Mouse (Mus musculus) thymus, postnatal 10 days (tissue): ENCODE measurements around the gene Vash1.

Source experiments
- DNase-seq, 2 experiments: peaks; one replicate each; pipeline ENCODE4 v3.0.0; 2021; ENCODE audit warnings: low spot score in 2 of 2

Vash1 gene

DNA sequence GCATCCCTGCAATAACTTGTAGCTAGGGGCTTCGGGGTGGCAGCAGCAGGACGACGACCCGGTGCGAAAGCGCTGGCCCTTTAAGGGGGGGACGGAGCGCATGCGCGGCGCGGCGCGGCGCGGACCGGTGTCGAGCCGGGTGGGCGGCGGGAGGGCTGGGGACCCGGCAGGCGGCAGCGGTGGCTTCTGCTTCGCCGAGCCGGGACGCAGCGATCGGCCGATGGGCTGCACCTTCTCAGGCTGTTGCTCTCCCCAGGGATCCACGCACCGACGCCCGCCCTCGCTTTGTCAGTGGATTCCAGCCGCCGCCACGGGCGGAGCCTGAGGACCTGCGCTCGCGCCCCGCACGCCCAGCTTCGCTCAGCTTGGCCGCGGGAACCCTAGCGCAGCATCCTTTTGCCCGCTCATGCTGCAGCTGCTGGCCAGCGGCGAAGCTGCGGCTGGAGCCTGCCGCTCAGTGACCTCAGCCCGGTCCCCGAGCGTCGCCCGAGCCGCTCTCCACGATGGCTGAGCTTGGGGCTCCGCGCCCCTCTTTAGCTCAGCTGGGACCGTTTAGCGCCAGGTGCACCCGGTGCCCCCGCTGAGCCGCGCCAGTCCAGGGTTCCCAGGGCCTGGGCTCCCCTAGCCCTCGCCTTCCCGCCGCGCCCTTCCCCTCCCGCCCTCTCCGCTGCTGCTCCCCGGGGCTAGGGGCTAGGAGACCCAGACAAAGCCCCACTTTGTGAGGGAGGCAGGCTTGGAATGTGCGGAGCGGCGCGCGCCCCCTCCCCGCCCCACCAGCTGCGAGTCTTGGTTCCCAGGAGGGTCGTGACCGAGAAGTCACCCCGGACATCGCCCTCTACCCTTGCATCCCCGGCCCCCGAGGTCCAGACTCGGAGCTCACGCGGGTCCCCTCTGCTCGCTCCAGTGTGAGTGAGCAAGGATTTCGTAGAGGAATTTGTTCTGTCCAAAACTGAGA, at the start of gene Vash1:
Gene Vash1 (plus strand): TSS at position 110 of the 955 bp plus-strand sequence.
- peak in 1 of 2 experiments; percentile 49 for DNase-seq

DNA sequence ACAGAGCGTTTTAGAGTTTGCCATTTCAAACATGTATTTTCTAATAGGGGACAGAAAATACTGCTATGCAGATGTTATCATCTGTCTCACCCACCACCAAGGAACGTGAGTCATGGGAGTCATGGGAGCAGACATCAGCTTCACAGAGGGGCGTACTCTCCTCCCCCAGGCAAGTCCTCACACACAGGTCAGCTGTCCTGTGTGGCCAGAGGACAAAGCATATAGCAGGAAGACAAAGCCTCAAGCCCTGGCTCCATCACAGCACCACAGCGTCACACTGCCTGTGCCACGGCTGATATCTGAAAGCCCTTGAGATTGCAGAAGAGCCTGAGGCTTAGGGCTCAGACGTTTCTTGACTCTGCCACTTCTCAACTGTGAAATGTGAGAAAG, 49.7 kb upstream of the Vash1 start:
- no peak for DNase-seq

DNA sequence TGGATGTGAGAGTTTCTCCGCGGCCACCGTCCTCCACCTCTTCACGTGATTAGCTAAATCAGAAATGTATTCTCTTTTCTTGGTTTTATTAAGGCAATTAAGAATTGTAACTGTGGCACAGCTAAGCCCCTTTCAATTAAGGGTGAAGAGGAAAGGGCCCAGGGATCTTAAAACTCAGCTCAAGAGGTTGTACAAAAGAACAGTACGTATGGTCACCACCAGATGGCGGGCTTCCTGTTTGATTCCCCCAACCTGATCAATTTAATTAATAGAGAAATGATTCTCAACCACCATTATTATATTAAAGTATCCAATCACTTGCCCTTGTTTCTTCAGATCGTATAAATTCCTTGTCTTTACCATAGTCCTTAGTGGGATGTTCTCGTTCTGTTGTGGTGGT, 36.7 kb upstream of the Vash1 start:
- DNase-seq = peak in 1 of 2 experiments; percentile 9

DNA sequence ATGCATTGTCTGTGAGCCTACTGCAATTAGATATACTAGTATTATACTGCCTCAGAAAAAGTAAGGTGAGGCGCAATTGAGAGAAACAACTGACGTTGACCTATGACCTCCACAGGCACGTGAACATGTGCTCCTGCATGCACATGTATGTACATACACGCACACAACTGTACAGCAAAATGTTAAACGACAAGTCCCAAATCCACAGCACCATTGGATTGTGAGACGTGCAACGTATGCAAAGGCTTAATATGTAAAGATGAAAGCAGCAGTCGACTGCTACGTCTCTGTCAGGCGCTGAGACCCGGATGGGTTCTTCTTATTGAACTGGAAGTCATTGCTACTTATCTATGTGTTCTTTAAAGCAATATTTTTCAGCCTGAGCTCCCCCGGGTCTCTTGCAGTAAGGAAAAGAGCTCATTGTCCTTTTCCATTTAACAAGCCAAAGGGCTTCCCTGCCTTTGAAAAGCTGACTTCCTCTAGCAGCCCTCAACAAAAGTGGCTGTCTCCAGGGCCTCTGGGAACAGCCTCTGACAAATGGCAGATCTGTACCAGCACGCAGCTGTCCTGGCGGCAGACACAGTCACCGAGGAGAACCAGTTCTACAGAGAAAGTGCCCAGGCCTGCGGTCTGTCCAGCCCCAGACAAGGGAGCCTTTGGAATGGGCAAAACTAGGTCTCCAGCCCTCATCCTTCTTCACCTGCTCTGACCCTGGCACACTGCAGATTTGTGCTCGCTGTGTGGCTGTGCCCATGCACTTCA, 33.8 kb upstream of the Vash1 start:
- no peak for DNase-seq

DNA sequence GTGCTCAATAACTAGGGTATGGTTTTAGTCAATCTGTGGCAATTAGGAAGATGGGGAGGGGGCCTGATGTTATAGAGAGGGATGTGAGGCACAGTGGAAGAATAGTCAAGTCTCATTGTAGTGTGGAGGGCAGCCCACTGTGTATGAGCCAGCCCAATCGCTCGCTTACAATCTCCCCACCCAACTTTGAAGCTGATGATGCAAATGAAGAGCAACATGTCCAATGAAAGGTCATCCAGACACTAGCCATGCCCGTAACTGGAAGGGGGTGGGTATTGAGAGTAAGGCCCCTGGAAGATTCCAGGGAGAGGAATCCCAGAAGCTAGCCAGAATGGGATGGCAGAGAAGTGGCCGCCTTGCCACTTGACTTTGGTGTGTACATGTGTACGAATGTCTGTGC, 33.0 kb upstream of the Vash1 start:
- DNase-seq = no peak

DNA sequence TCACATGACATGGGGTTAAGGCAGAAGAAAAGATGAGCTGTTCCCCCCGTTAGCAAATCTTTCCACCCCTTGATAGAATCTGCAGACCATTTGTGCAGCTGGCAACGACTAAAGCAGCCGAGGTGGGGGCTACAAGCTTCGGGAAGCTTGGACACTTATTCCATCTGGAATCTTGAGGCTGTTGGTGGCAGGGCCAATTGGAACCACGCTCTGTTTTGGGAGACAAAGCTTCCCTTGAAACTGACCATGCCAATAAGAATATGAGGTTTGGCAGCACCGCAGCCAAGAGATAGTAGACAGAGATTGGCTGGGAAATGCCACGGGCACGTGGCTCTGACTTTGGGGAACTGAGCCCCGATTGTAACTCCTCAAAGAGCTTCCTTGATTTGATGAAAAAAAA, 31.7 kb upstream of the Vash1 start:
- no peak for DNase-seq

DNA sequence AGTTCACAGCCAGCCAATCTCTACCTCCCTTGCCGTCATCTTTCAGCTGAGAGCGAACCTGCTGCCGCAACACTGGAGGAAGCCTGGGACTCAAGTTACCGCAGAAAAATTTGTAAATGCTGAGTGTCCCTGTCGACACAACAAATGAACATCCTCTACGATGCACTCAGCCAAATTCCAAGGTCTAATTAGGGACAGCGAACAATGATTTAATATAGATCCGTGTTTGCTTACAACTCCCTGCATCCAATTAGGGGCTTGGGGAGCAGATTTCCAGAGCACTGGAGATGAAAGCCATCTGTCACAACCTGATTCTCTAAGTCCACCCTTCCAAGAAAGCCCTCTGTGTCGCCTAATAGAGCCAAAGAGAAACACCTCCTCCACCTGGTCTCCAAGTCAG, 31.2 kb upstream of the Vash1 start:
- DNase-seq = no peak

DNA sequence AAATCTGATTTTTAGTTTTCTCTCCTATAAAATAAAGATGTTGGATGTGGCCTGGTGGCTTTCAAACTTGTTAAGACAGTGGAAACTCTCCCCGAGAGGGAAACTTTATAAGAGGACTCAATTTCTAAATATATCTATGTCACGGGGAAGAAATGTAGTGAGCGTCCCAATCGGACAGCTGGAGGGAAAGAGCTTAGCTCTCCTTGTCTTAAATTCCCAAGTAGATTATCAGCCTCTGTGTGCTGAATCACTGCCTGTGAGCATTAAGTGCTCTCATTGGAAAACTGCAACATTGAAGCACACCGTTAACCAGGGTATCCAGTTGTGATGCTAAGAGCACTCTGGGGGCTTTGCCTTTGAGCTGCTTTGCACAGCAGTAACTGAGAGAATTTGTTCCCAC, 30.8 kb upstream of the Vash1 start:
- DNase-seq = no peak

DNA sequence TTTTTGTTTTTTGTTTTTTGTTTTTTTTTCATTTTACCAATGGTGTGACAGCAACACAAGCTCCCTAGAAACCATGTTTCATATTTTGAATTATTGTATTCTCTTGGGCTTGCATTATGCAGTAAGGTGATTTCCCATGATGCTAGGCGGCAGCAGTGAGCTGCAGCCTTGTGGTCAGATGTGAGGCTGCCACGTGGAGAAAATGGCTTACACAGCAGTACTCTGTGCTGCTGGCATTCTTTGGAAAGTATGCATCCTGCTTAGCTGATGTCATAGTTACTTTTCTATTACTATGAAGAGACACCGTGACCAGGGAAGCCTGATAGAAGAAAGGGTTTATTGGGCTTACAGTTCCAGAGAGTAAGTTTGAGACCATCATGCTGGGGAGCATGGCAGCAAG, 30.0 kb upstream of the Vash1 start:
- no peak for DNase-seq

DNA sequence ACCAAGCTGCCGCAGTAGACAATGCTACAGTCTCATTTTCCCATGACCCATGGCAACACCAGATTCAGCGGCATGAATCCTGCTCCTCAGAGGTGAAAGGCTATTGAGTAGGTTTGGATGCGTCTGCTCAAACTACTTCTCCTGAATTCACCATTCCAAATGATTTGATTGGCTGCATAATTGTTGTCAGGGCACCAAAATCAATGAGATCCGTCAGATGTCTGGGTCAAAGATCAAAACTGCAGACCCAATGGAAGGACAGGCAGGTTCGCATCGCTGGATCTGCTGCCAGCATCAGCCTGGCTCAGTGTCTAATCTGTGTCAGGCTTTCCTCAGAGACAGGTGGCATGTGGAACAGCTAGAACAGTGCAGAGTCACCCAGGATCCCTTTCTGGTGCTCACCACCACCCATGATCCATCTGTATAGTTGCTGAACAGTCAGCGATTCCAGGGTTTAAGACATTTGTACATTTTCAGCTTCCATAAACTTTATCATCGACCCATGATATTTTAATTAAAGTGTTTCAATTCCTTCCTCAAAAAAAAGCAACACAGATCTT, 27.1 kb upstream of the Vash1 start:
- no peak for DNase-seq

DNA sequence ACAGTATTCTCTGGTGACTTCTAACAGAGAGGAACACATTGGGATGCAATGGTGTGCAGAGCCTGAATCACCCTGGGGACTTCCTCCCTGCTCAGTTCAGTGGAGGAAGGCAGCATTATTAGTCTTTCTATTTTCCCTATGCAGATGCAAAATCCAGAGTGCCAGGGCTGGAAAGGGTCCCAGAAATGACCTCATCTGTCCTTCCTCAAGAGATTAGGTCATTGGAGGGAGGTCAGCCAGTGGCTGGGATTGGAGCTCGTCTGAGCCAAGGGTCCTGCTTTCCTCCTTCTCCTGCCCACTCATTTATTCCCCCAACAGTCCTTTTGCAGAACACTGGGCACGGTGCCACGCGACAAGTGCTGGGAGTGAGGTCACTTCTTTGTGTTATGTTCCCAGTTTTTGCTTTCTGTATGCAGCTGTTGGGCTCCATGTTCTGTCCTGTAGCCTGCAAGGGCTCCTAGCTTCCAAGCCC, 25.9 kb upstream of the Vash1 start:
- DNase-seq = no peak

DNA sequence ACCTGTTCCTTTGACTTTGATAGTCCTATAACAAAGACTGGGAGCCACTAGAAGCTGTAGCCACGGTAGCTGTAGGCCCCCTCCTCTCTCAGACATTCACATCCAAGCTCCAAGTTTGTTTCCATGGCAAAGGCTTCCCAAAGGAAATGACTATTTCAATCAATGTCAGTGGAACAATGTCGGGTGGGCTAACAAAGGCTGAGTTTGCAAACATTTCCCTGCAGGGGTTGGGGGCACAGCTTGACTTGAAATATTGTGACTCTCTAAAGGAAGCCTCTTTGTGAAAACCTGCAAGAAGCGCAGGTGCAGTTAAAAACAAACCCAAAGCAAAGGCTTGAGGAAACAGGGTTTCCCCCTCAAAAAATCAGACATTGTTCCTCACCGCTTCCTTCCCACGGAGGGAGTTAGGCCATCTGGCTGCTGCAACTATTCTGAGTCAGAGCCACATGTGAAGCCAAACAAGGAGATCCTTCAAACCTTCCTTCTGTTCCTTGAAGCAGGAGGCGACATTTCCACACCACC, 19.0 kb upstream of the Vash1 start:
- peak; percentile 35 to 49 for DNase-seq

DNA sequence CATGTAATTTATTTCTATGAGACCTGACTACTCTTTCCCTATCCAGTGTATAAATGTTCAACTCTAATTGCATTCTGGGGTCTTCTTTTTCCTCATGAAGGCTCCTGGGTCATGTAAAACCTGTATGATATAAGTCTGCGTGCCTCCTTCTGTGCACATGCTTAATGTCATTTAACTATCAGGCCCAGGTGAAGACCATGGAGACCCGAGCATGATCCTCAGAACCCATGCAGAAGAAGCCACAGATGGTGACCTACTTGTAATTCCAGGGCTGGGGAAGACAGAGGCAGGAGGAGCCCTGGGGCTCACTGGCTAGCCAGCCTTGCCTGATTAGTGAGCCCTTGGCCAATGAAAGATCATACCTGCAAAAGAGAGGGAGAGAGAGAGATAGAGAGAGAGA, 18.0 kb upstream of the Vash1 start:
- DNase-seq = no peak

DNA sequence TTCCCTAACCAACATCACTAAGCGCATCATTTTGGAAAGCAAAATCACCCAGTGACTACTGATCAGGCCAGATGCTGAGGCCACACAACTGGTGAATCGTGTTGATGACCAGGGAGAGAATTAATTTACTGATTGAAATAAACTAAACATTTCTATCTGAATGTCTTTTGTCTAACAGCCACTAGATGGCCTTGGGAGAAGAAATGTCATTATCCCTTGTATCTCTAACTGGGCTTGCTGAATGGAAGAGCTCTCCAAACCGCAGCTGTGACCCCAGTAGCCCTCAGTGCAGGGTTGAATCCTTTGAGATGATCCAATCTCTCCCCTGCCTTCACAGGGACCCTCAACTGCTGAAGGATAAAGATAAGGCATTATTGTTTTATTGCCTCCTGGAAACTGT, 12.8 kb upstream of the Vash1 start:
- no peak for DNase-seq

DNA sequence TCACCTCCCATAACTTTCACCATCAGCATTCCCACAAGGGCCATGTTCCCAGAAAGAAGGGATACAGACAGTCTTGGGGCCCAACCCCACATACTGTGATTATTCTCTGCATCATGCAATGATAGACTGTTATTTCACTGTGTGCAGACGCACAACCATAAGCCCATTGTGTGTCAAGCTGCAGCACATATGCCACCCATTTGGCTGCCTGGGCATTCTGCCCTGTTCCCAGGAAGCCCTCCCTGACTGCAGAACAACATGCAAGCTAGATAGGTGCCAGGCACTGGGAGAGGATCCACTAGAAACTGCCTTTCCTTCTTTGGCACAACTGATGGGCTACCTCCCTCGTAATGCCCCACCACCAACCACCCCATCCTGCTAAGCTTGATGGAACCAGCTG, 10.1 kb upstream of the Vash1 start:
- DNase-seq = no peak

DNA sequence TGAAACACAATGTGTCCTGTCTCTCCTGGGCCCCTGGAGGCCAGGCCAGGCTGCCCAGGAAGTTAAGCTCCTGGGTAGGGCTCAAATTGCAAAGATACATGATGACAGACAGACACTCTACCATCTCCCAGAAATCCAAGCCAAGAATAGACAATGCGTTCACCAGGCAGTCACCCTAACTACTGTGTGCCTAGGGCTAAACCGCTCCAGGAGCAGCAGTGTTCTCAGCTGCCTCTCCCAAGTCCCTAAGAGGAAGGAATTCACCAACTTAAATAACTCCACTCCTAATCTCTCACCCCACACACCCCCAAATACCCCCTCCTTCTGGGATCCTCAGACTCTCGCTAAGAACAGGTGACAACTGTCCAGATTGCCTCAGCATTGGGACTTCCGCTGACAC, 6.4 kb upstream of the Vash1 start:
- no peak for DNase-seq

DNA sequence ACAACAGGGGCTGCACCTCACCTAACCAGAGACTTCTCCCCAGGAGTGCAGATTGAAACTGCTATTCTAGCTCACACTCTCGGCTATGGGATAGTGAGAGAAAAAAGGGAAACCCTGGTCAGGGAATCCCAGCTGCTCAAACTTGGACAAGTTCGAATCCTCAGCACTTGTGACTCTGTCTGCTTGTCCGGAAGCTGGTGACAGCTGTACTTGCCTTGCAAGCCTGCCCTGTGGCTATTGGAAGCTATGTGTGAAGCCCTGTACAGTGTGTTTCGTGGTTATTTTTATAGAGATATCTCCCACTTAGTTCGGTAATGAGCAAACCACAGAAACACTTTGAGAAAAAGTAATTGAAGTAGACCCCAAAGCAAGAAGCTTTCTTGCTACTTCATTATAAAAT, 6.0 kb upstream of the Vash1 start:
- no peak for DNase-seq

DNA sequence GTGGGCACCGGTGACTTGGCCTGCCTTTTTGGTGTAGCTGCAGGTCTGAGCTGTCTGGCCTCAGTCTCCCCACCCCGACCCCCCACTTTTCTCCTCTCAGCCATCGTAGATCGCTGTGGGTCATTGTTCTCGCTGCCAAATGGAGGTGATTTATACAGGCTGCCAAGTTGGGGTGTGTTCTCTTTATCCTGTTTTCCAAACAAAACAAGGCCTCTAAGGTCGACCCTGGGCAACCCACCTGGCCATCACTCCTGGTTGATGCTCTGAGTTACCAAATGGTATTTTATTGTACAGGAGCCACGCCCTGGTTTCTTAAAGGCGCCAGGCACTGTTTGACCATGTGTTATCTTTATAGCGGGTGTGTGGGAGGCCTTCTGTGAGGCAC, 1.0 kb downstream of the Vash1 start:
- no peak for DNase-seq

DNA sequence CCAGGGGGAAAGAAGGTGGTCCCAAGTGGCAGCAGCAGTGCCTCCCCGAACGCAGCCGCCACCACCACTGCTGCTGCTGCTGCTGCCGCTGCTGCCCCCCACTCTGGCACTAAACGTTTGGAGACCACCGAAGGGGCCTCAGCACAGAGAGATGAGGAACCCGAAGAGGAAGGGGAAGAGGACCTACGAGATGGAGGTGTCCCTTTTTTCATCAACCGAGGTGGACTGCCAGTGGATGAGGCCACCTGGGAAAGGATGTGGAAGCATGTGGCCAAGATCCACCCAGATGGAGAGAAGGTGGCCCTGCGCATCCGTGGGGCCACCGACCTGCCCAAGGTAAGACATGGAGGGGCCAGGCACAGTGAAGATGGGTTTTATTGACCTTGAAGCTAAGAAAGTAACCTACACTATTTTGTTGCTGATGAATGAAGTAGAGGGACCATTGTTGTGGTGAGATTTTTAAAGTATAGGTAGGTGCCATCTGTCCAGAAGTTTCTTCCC, 1.5 kb downstream of the Vash1 start:
- no peak for DNase-seq

DNA sequence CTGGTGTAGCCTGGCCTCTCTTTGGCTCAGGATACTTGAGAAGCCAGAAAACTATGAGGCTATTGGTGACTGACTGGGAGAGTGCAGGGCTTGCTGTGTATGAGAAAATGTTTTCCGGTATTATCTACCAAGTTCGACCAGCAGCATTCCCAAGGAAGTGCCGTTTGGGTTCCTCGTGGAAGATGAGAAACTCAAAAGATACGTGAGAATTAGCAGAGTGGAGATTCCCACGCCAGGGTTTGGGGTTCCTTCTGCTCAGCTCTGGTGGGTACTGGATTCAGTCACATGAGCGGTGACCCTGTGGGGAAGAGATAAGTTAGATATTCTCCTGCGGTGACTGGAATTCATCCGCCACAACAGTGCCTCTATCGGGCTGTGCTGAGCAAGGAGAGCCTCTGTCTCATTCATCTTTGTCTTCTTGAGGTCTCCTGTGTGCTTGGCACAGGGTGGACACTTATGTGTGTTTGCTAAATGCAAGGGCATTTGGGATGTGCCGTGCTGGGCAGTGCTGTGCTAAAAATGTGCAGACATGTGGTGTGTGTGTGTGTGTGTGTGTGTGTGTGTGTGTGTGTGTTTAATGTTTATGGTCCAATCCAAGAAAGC, 2.2 kb downstream of the Vash1 start:
- no peak for DNase-seq

DNA sequence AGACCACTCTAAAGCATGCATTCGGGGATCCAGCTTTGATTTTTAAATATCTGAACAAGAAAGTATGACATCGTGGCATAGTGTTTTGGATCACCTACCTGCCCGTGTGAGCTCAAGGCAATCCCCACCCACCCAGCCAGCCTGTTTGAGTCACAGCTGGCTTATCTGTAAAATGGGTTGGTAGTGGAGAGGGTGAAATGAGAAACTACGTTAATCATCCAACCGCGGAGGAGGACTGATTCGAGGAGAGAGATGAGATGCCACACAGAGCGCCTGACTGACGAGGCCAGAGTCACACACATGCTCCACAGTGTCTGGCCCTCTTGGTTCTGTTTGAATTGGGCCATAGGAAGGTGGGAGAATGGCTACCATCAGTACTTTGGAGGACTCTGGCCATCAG, 3.1 kb downstream of the Vash1 start:
- DNase-seq = no peak

DNA sequence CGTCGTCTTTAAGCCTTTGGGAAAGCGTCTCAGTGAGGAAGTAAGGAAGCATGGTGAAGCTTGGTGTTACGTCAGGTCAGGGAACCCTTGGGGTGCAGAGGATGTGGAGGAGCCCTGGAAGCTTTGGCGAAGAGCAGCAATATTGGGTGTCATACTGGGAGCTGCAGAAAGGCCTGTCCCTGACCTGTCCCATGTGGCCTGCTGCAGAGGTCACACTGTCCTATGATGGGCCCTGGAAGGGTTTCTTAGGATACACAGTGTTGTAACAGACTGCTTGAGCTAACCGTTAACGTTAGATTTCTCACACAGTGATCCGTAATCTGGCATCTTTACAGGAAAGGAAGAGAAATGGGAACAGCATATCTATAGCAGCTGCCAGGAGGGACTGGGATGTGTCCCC, 3.7 kb downstream of the Vash1 start:
- DNase-seq = no peak
